Mouse (Mus musculus) spleen, postnatal 4 days (tissue): ENCODE results near the gene Psmd7.
A peak's percentile ranks its signal among the peaks of the same experiment; 100 is the strongest.
"Not testable (repeated sequence)": the region's sequence is repeated elsewhere in the genome, so short reads cannot be mapped to it uniquely, and the experiment has no call there.

Experiments
- DNase-seq, 2 experiments: peaks; one replicate each; pipeline ENCODE4 v3.0.0; 2022; ENCODE audit warnings: low spot score in 2 of 2

Psmd7 gene

GRCm38 (mm10) chr8:107587995-107588780 lies at the start of gene Psmd7:
Psmd7 (minus strand) TSS chr8:107588464.
- DNase-seq, result peak; percentile 92 to 96

- DNase-seq, result no peak
Observed at GRCm38 (mm10) chr8:107633734-107634133, 45.5 kb upstream of the Psmd7 start.

DNA sequence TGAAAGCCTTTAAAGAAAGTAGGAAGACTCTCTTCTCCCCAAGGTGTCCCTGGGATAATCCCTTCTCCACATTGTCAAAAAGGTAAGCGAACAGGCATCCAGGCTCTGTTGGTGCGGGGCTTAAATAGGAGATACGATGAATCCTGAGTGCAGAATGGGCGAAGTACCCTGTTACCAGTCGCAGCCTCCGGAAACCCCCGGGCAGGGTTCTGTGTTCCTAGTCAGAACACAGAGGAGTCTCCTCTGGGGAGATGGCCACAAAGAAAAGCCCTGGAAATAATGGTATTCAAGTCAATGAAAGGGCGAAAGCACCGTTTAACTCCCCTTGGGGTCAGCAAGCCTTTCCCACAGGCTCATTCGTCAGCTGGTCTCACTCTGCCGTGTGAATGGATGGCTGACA lies 41.4 kb upstream of the Psmd7 start:
- no peak for DNase-seq

- no peak for DNase-seq
Observed at GRCm38 (mm10) chr8:107628501-107629149, 40.4 kb upstream of the Psmd7 start.

DNA sequence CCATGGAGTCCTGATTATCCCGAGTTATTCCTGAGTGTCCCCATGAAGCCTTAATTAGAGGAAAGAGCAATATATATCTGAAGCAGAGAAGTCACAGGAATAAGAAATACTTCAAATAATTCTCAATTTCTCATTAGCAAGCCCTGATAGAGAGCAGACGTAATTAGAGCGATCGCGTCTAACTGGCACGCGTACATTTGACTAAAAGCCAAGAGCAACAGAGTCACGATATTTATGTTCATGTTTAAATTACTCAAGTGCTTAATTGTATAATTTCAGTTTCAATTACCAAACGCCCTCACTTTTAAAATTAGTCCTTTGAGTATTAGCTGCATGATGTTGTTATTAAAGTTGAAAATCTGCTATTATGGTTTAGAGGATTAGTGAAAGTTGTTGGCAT lies 39.6 kb upstream of the Psmd7 start:
- no peak for DNase-seq

GRCm38 (mm10) chr8:107624301-107624700 lies 36.0 kb upstream of the Psmd7 start:
- not testable (repeated sequence) for DNase-seq

- no peak for DNase-seq
Observed at GRCm38 (mm10) chr8:107621930-107622623, 33.8 kb upstream of the Psmd7 start.

DNA sequence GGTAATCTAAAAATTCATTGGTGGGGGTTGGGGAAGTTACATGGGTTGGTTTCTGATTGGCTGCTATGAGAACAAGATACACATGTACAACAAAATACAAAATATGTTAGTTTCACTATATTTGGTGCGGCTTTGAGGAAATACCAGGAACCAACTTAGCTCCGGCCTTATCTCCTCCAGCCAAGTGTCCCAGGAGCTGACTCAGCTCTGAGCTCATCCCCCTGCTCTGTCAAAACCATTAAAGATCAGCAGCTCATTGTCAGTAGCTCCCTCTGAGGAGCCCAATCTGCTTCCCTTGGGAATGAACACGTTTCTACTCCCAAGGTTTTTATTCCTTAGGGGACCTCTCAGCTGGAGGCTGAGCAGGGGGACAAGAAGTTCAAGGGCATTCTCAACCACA lies 32.9 kb upstream of the Psmd7 start:
- DNase-seq, result no peak

- no peak for DNase-seq
Observed at GRCm38 (mm10) chr8:107618499-107618898, 30.2 kb upstream of the Psmd7 start.

DNA sequence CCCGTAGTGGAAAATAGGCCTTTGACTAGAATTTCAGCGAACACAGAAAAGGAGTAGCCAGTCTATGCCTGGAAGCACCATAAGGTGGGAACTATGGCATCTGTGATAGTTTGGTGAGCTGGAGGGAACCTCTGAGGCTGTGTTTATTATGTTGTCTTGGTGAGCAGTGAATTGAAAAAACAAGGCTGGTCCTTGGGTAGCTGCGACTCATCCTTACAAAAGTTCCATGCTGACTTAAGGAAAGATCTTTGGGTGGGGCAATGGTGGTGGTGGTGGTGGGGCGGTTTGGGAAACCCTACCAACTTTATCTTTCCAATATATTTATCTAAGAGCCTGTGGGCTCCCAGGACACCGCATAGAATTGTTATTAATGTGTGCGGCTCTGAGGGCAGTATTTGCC lies 25.1 kb upstream of the Psmd7 start:
- no peak for DNase-seq

- DNase-seq, result no peak
Observed at GRCm38 (mm10) chr8:107610845-107611244, 22.6 kb upstream of the Psmd7 start.

DNA sequence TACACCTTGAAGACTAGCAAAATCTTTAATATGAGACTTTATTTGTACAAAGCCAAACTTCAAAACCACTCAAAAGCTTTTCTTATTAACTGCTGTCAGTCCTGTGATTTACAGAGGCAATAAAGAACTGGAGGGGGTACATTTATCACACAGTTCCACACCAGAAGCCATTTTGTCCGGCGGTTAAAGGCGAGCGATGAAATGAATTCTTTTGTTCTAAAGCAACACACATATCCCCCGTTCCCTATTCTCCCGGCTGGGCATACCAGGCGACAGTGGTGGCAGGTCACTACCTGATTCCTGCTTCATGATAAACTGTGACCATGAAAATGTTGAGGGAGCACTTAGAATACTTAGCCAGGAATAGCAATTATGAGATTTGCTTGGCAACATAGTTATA lies 20.5 kb upstream of the Psmd7 start:
- DNase-seq, result no peak

- DNase-seq, result peak; percentile 47 to 76
Observed at GRCm38 (mm10) chr8:107603026-107603425, 14.8 kb upstream of the Psmd7 start.

- no peak for DNase-seq
Observed at GRCm38 (mm10) chr8:107599691-107600090, 11.4 kb upstream of the Psmd7 start.

GRCm38 (mm10) chr8:107597731-107598130 lies 9.5 kb upstream of the Psmd7 start:
- DNase-seq, result no peak

DNA sequence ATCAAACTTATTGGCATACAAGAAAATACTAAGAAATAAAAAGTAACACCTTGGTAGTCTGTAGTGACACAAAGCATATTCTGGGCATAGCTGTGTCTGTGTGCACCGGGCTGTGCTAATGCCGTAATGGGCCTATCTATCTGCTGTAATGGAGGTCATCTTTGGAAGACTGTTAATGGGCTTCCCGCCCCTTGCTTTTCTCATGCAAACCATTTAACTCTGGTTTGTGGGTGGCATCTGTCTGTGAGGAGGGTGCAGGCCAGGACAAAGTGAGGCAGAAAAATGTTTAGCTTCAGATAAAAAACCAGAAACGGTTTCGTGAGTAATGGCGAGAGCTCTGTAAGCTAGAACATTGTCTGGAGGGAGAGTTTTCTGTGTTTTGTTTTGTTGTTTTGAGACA lies 6.6 kb upstream of the Psmd7 start:
- DNase-seq, result no peak

- DNase-seq, result no peak
Observed at GRCm38 (mm10) chr8:107593967-107594729, 5.9 kb upstream of the Psmd7 start.

DNA sequence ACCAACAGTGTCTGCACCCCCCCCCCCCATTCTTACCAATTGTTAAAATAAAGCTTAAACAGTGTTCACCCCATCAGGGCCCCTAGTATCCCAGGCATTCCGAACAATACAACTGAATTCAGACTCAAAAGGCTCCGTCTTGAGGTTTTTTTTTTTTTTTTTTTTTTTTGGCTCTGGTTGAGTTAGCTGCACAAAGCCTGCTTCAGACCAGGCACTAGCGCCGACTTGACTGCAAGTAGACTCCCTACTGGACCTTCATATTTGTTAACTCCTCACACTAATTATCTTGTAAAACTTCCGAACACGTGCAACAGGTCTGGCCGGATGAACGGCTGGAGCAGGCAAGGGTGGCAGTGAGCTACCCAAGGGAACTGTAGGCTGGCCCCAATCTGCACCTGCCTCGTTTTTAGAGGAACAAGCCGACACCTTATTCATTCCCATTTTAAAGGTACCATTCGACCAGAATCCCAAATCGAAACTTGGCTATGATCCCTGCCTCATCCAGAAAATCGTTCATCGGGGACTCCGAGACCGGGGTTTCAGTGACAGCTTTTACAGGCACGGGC lies 752 bp downstream of the Psmd7 start:
- DNase-seq, result no peak

GRCm38 (mm10) chr8:107582136-107582535 lies 6.1 kb downstream of the Psmd7 start:
- no peak for DNase-seq

GRCm38 (mm10) chr8:107581536-107581935 lies 6.7 kb downstream of the Psmd7 start:
- no peak for DNase-seq

- no peak for DNase-seq
Observed at GRCm38 (mm10) chr8:107580879-107581278, 7.4 kb downstream of the Psmd7 start.

- DNase-seq, result no peak
Observed at GRCm38 (mm10) chr8:107578541-107578940, 9.7 kb downstream of the Psmd7 start.
